Mouse (Mus musculus) heart, embryonic 14.5 days (tissue): Measurements from ENCODE around the gene Knop1. TPM values are rescaled to one million over a fixed set of nuclear protein-coding genes. Genes with fewer than 3 reads are reported as not detected.

Source experiments
- ATAC-seq: fragments of 200-750 bp; cut with Nextera tagmentation; 2 replicates; pipeline ENCODE4 v1.8.0; 2017; ENCODE audit warnings: low read depth, moderate TSS enrichment; ENCODE audit not compliant: insufficient number of reproducible peaks, insufficient read depth, low FRiP score
- H3K27ac ChIP-seq, 2 experiments: fragments of 200-500 bp in 1 of 2; fragments of 300-500 bp in 1 of 2; sonication (generic) in 1 of 2; replicated peaks in 1 of 2; 2 replicates each; pipeline ENCODE4 v1.5.1; 2012 to 2014; ENCODE audit warnings: low read depth in 2 of 2, low read length in 2 of 2, control low read depth in 1 of 2, mild to moderate bottlenecking in 1 of 2, mixed read lengths in 1 of 2; ENCODE audit not compliant: control insufficient read depth in 1 of 2, insufficient read depth in 1 of 2
- H3K27me3 ChIP-seq: fragments of 300-500 bp; sonication (generic); 2 replicates; pipeline ENCODE4 v1.6.1; 2014; ENCODE audit warnings: mild to moderate bottlenecking, low read length, control low read depth; ENCODE audit not compliant: control insufficient read depth, insufficient read depth
- H3K36me3 ChIP-seq: fragments of 300-500 bp; sonication (generic); 2 replicates; pipeline ENCODE4 v1.6.1; 2014; ENCODE audit warnings: mild to moderate bottlenecking, control low read depth, low read length, mixed read lengths; ENCODE audit not compliant: control insufficient read depth, insufficient read depth
- H3K4me1 ChIP-seq, 2 experiments: fragments of 200-500 bp in 1 of 2; fragments of 300-500 bp in 1 of 2; sonication (generic) in 1 of 2; 2 replicates each; pipeline ENCODE4 v1.6.1; 2012 to 2014; ENCODE audit warnings: low read length in 2 of 2, control low read depth in 1 of 2, mixed read lengths in 1 of 2; ENCODE audit not compliant: control insufficient read depth in 2 of 2, insufficient read depth in 2 of 2
- H3K4me2 ChIP-seq: fragments of 300-500 bp; sonication (generic); 2 replicates; pipeline ENCODE4 v1.6.1; 2014; ENCODE audit warnings: mild to moderate bottlenecking, low read length
- H3K4me3 ChIP-seq, 2 experiments: fragments of 200-500 bp in 1 of 2; fragments of 300-500 bp in 1 of 2; sonication (generic) in 1 of 2; 2 replicates each; pipeline ENCODE4 v1.5.1; 2012 to 2014; ENCODE audit warnings: low read length in 2 of 2, mild to moderate bottlenecking in 2 of 2, control low read depth in 1 of 2, low read depth in 1 of 2, moderate library complexity in 1 of 2; ENCODE audit not compliant: control insufficient read depth in 1 of 2, insufficient read depth in 1 of 2
- H3K9ac ChIP-seq: fragments of 300-500 bp; sonication (generic); 2 replicates; pipeline ENCODE4 v1.6.1; 2014; ENCODE audit warnings: mild to moderate bottlenecking, low read length
- H3K9me3 ChIP-seq: fragments of 300-500 bp; sonication (generic); 2 replicates; pipeline ENCODE4 v1.6.1; 2016; ENCODE audit warnings: low read length, control low read depth; ENCODE audit not compliant: control insufficient read depth
- WGBS: fragments of 180-500 bp; shearing (Covaris S2); extraction: QIAGEN DNeasy Blood & Tissue Kit; methylation state at CpG from one replicate; pipeline ENCODE4 v1.1.7; 2014; 5-methylcytosine and 5-hydroxymethylcytosine counted together
- polyA plus RNA-seq: library from polyadenylated mRNA; unstranded; fragments of >200 nt; fragmentation: Nextera tagmentation; extraction: Ambion mirVana; gene quantifications from 2 replicates; pipeline ENCODE4 v1.2.1, GENCODE M21; 2014

Knop1 gene
- polyA plus RNA-seq, 1 experiment from 2014 or later, result 55.0 TPM

- H3K4me3 ChIP-seq, result no peak overlapping the region
- no peaks in the 10 kb centered on the region for H3K27me3 ChIP-seq
- H3K9ac ChIP-seq, result no peak overlapping the region
- 72% methylated on average over 12 of the region's 12 CpGs for WGBS
- ATAC-seq, result no peak
- peaks cover 42% of the 10 kb centered on the region for H3K36me3 ChIP-seq
- H3K4me1 ChIP-seq, result peaks cover 8% of the 10 kb centered on the region in 2 experiments
- no peaks in the 10 kb centered on the region for H3K9me3 ChIP-seq
- H3K4me2 ChIP-seq, result no peak overlapping the region
- no peak overlapping the region for H3K27ac ChIP-seq
Measured at GRCm38 (mm10) chr7:118811407-118812106, 44.5 kb downstream of the Knop1 start.

DNA sequence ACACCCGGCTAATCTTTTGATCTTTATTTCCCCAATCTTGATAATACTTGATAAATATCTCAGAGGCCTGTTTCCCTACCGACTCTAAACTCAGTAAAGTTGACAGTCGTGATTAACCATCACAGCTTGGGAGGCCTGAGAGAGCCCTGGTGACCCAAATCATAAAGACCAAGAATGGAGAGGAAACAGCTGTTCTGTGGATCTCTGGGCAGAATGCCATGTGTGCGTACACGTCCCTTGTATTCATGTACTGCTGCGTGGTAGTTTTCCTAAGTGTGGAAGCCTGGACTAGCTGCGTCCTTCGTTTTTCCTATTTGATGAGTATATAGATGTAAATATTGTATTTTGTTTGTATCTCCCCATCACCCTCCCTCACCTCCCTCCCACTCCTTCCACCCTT, 48.2 kb downstream of the Knop1 start:
- no peak overlapping the region for H3K4me2 ChIP-seq
- H3K4me1 ChIP-seq, result peaks cover 8% of the 10 kb centered on the region in 2 experiments
- H3K4me3 ChIP-seq, result no peak overlapping the region
- H3K27me3 ChIP-seq, result no peaks in the 10 kb centered on the region
- H3K9ac ChIP-seq, result no peak overlapping the region
- no peaks in the 10 kb centered on the region for H3K9me3 ChIP-seq
- no peak for ATAC-seq
- 62% methylated on average over 8 of the region's 8 CpGs for WGBS
- peak overlapping the region; percentile 72; a peak in 3 of 4 replicates for H3K27ac ChIP-seq
- H3K36me3 ChIP-seq, result peaks cover 25% of the 10 kb centered on the region

GRCm38 (mm10) chr7:118806631-118807411, 49.2 kb downstream of the Knop1 start:
- Histone ChIP-seq H3K27me3 (no peaks in the 10 kb centered on the region), H3K27ac (peak overlapping the region; percentile 72), H3K4me2 (no peak overlapping the region), H3K9me3 (no peaks in the 10 kb centered on the region), H3K4me3 (no peak overlapping the region), H3K9ac (no peak overlapping the region), H3K4me1 (peaks cover 8% of the 10 kb centered on the region in 2 experiments), H3K36me3 (peaks cover 31% of the 10 kb centered on the region)
- ATAC-seq, result peak; percentile 60; the same call in 1 of the 2 replicates
- 47% methylated on average over 16 of the region's 16 CpGs for WGBS

- peaks cover 44% of the 10 kb centered on the region for H3K36me3 ChIP-seq
- no peak overlapping the region for H3K4me3 ChIP-seq
- H3K4me1 ChIP-seq, result peaks cover 8% of the 10 kb centered on the region in 2 experiments
- H3K27ac ChIP-seq, result no peak overlapping the region
- H3K4me2 ChIP-seq, result no peak overlapping the region
- no peaks in the 10 kb centered on the region for H3K9me3 ChIP-seq
- H3K27me3 ChIP-seq, result no peaks in the 10 kb centered on the region
- WGBS, result 89% methylated on average over 8 of the region's 8 CpGs
- H3K9ac ChIP-seq, result no peak overlapping the region
- no peak for ATAC-seq
Measured at GRCm38 (mm10) chr7:118803425-118803824, 52.6 kb downstream of the Knop1 start.

GRCm38 (mm10) chr7:118801791-118802190, 54.3 kb downstream of the Knop1 start:
- no peak overlapping the region for H3K4me3 ChIP-seq
- H3K27me3 ChIP-seq, result no peaks in the 10 kb centered on the region
- WGBS, result 88% methylated on average over 3 of the region's 3 CpGs
- no peak overlapping the region for H3K4me2 ChIP-seq
- peaks cover 49% of the 10 kb centered on the region for H3K36me3 ChIP-seq
- no peaks in the 10 kb centered on the region for H3K9me3 ChIP-seq
- H3K27ac ChIP-seq, result no peak overlapping the region
- no peaks in the 10 kb centered on the region; a peak in 1 of 4 replicates for H3K4me1 ChIP-seq
- ATAC-seq, result no peak
- no peak overlapping the region for H3K9ac ChIP-seq

DNA sequence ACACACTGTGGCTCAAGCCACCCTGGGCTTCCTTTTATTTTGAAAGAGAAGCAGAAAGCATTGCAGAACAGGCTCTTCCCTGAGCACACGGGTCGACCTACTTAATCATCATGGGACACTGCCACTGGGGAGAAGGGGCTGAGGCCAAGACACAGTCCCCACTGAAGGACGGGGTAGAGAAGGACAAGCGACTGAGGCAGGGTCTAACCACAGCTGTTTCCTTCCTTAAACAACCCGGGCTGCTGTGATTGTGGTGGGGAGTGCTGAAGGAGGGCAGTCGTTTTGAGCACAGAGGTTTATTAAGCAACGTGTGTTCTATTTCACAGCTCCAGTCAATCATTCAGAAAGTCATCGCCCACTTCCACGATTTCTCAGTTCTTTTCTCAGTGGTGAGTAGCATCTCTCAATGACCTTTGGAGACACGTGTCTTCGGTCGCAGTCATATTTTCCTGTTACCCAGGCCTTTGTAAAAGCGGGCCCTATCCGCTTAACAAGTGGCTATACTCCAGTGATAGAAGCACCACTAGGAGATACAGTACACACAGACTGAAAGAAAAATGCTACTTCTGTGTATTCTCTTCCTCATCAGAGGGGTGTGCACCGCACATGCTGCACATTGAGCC, 55.8 kb downstream of the Knop1 start:
- Histone ChIP-seq H3K4me2 (no peak overlapping the region), H3K9ac (no peak overlapping the region), H3K27ac (no peak overlapping the region), H3K36me3 (peaks cover 58% of the 10 kb centered on the region), H3K27me3 (no peaks in the 10 kb centered on the region), H3K9me3 (no peaks in the 10 kb centered on the region), H3K4me3 (no peak overlapping the region), H3K4me1 (no peaks in the 10 kb centered on the region)
- ATAC-seq, result no peak
- 83% methylated on average over 15 of the region's 15 CpGs for WGBS

- Histone ChIP-seq H3K27me3 (no peaks in the 10 kb centered on the region), H3K27ac (no peak overlapping the region), H3K4me1 (no peaks in the 10 kb centered on the region), H3K9me3 (no peaks in the 10 kb centered on the region), H3K9ac (no peak overlapping the region), H3K36me3 (peaks cover 69% of the 10 kb centered on the region), H3K4me2 (no peak overlapping the region), H3K4me3 (no peak overlapping the region)
- WGBS, result 71% methylated on average over 6 of the region's 6 CpGs
- no peak for ATAC-seq
Measured at GRCm38 (mm10) chr7:118798105-118798570, 57.9 kb downstream of the Knop1 start.
